Mouse (Mus musculus) liver, embryonic 12.5 days (tissue): ENCODE data around the gene Ip6k3. TPM values are rescaled to one million over a fixed set of nuclear protein-coding genes. Genes with fewer than 3 reads are reported as not detected.

Experiments
- ATAC-seq: fragments of 200-750 bp; cut with Nextera tagmentation; 2 replicates; pipeline ENCODE4 v1.8.0; 2017; ENCODE audit warnings: moderate number of reproducible peaks, mild to moderate bottlenecking, moderate library complexity
- H3K27ac ChIP-seq: fragments of 300-500 bp; sonication (generic); 2 replicates; pipeline ENCODE4 v1.5.1; 2016; ENCODE audit warnings: mild to moderate bottlenecking
- H3K27me3 ChIP-seq: fragments of 300-500 bp; sonication (generic); replicated peaks from 2 replicates; pipeline ENCODE4 v1.6.1; 2016; ENCODE audit warnings: mild to moderate bottlenecking, moderate library complexity
- H3K36me3 ChIP-seq: fragments of 300-500 bp; sonication (generic); 2 replicates; pipeline ENCODE4 v1.6.1; 2016; ENCODE audit warnings: mild to moderate bottlenecking, moderate library complexity
- H3K4me1 ChIP-seq: fragments of 300-500 bp; sonication (generic); 2 replicates; pipeline ENCODE4 v1.6.1; 2016
- H3K4me2 ChIP-seq: fragments of 300-500 bp; sonication (generic); 2 replicates; pipeline ENCODE4 v1.6.1; 2016; ENCODE audit warnings: mild to moderate bottlenecking, moderate library complexity
- H3K4me3 ChIP-seq: fragments of 300-500 bp; sonication (generic); 2 replicates; pipeline ENCODE4 v1.5.1; 2016; ENCODE audit warnings: mild to moderate bottlenecking, moderate library complexity
- H3K9ac ChIP-seq: fragments of 300-500 bp; sonication (generic); 2 replicates; pipeline ENCODE4 v1.6.1; 2016; ENCODE audit warnings: mild to moderate bottlenecking, moderate library complexity
- H3K9me3 ChIP-seq: fragments of 300-500 bp; sonication (generic); replicated peaks from 2 replicates; pipeline ENCODE4 v1.6.1; 2016; ENCODE audit warnings: mild to moderate bottlenecking, moderate library complexity
- WGBS: fragments of 180-500 bp; shearing (Covaris S2); methylation state at CpG from one replicate; pipeline ENCODE4 v1.1.7; 2016; ENCODE audit not compliant: insufficient replicate concordance; 5-methylcytosine and 5-hydroxymethylcytosine counted together
- polyA plus RNA-seq: library from polyadenylated mRNA; unstranded; fragments of >200 nt; fragmentation: Nextera tagmentation; extraction: Ambion mirVana; gene quantifications from 2 replicates; pipeline ENCODE4 v1.2.1, GENCODE M21; 2016

Ip6k3 gene
- polyA plus RNA-seq, 1 experiment from 2014 or later: 0.13 TPM

DNA sequence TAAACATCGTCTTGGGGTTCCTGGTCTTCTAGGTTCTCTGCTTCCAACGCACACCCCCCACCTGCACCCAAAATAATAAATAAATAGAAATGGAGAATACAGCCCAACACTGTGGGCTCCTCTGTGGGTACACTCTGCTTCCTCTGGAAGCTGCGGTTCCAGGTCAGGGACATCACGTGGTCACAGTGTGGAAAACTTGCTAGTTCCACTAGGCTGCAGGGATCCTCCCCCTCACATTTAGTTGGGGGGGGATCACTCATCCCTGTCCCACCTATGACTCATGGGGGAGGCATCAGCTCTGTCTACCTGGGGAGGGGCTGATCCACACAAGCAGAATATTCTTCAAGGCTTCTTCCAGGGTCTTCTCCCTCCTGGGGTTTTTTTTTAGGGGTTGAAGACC, 23.4 kb downstream of the Ip6k3 start:
- Histone ChIP-seq H3K4me3 (no peak overlapping the region), H3K4me2 (no peak overlapping the region), H3K27ac (no peak overlapping the region), H3K9me3 (no peaks in the 10 kb centered on the region), H3K9ac (no peak overlapping the region), H3K4me1 (peaks cover 23% of the 10 kb centered on the region), H3K36me3 (no peaks in the 10 kb centered on the region), H3K27me3 (peaks cover 66% of the 10 kb centered on the region)
- ATAC-seq: no peak
- WGBS: 56% methylated on average over 4 of the region's 4 CpGs

DNA sequence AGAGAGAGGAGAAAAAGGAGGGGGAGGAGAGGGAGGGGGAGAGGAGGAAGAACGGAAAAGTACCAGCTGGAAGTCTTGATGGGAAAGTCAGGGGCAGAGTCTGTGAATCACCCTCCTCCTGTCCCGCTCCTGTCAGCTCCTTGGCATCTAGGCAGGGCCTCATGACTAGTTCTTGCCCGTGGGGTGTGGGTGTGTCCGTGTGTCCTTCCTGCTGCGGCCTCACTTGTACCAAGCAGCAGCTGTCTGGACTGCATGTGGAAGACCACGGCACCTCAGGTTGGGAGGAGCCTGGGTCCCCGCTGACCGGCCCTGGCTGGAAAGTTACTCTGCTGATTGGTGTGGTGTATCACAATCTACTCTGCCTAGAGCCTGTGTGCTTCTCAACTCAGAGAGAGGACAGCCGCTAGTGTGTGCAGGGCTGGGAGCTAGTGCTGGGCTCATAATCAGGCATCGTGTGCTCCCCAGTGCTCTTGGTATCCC, 25.6 kb downstream of the Ip6k3 start:
- 0 out of 2 replicates have a peak, but pooled peaks have one; percentile 27 for ATAC-seq
- WGBS: 48% methylated on average over 10 of the region's 10 CpGs
- Histone ChIP-seq H3K27me3 (peaks cover 68% of the 10 kb centered on the region), H3K9ac (no peak overlapping the region), H3K4me2 (no peak overlapping the region), H3K4me3 (no peak overlapping the region), H3K4me1 (peaks cover 21% of the 10 kb centered on the region), H3K36me3 (no peaks in the 10 kb centered on the region), H3K9me3 (no peaks in the 10 kb centered on the region), H3K27ac (no peak overlapping the region)

DNA sequence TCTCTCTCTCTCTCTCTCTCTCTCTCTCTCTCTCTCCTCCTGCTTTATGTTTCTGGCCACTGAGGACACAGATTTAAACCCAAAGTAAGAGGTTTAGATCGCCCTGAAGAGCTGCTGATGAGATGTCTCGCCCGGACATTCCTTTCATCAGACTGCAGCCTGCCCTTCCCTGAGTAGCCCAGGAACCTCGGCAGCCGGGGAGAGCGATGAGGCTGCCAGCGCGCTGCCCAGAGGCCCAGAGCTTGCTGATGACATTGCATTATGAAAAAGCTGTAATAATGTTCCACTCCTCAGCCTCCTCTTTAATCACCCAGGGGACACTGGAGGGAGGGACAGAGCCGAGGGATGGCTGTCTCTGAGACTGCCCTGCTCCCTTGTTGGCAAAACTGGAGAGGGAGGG, 27.3 kb downstream of the Ip6k3 start:
- H3K27me3 ChIP-seq: peaks cover 52% of the 10 kb centered on the region
- H3K4me3 ChIP-seq: no peak overlapping the region
- H3K4me2 ChIP-seq: no peak overlapping the region
- no peak for ATAC-seq
- H3K9me3 ChIP-seq: no peaks in the 10 kb centered on the region
- H3K9ac ChIP-seq: no peak overlapping the region
- no peak overlapping the region for H3K27ac ChIP-seq
- 61% methylated on average over 9 of the region's 9 CpGs for WGBS
- H3K36me3 ChIP-seq: no peaks in the 10 kb centered on the region
- peaks cover 13% of the 10 kb centered on the region for H3K4me1 ChIP-seq

DNA sequence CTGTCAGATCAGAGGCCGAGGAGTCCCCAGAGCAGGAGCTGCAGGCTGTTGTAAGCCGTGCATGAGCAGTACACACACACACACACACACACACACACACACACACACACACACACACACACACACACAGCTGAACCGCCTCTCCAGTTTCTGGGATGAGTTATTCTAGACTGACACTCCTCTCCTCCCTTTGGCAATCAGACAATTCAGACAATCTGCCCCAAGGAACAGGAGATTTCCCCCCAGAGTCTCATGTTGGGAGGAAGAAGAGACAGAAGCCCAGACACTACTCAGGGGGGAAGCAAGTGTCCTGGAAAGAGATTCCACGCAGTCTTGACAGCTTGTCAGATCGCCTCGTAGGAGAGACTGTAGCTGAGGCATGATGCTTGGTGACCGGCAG, 28.3 kb downstream of the Ip6k3 start:
- Histone ChIP-seq H3K9ac (no peak overlapping the region), H3K27me3 (peaks cover 44% of the 10 kb centered on the region), H3K36me3 (no peaks in the 10 kb centered on the region), H3K4me2 (no peak overlapping the region), H3K9me3 (no peaks in the 10 kb centered on the region), H3K4me1 (peaks cover 23% of the 10 kb centered on the region), H3K27ac (no peak overlapping the region), H3K4me3 (no peak overlapping the region)
- ATAC-seq: no peak
- WGBS: 55% methylated on average over 7 of the region's 7 CpGs

DNA sequence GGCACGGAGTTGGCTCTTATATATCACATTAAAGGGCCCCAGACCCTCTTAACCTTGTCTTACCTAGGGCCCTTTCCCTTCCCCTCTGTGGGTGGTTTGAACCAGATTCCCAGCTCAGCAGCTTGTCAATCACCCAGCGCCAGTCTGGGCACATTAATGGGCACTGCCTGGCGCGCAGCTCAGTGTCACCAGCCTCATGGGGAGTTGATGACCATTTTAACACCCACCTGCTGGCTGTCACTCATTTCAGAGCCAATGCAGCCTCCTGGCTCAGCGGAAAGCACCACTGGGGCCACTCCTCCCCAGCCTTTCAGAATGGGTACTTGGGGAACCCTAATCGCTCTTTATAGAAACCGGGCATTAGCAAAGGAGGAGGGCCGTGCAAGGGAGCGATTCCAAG, 29.2 kb downstream of the Ip6k3 start:
- H3K36me3 ChIP-seq: no peaks in the 10 kb centered on the region
- H3K4me3 ChIP-seq: no peak overlapping the region
- H3K9me3 ChIP-seq: no peaks in the 10 kb centered on the region
- WGBS: 75% methylated on average over 9 of the region's 9 CpGs
- ATAC-seq: no peak
- H3K4me1 ChIP-seq: peaks cover 28% of the 10 kb centered on the region
- H3K27me3 ChIP-seq: peaks cover 39% of the 10 kb centered on the region
- no peak overlapping the region for H3K9ac ChIP-seq
- no peak overlapping the region for H3K4me2 ChIP-seq
- no peak overlapping the region for H3K27ac ChIP-seq

DNA sequence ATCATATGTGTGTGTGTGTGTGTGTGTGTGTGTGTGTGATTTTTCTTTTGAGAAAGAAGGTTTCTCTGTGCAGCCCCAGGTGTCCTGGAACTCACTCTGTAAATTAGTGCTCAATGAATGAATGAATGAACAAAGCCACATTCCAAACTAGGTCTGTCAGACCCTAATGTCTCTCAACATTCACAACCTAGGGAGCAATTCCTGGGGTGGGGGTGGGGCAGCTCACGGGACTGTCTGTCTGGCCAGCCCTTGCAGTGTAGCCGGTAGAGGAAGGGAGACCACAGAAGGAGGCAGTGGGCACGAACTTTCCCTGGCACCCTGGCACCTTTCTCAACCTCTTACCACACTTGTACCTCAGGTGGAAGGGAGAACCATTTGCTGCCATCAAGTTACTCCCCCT, 32.9 kb downstream of the Ip6k3 start:
- H3K4me1 ChIP-seq: peaks cover 59% of the 10 kb centered on the region

DNA sequence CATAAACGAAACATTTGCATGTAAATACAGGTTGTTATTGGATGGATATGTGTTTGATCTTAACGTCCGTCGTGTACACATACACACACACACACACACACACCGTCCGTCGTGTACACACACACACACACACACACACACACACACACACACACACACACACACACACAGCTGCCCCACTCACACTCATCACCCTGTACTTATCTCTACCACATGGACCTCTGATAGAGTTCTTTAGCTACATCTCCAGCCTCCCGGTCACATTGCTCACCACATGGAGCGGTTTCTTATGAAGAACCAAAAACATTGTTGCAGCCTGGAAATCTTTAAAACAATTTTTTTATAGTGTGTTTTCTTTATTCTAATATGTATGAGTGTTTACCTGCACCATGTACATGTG, 33.4 kb downstream of the Ip6k3 start:
- Histone ChIP-seq H3K9ac (peak overlapping the region; percentile 73; the same call in 1 of the 2 replicates), H3K27me3 (peaks cover 4% of the 10 kb centered on the region; the same call in 1 of the 2 replicates), H3K27ac (peak overlapping the region; percentile 76), H3K4me2 (peak overlapping the region; percentile 68), H3K9me3 (no peaks in the 10 kb centered on the region), H3K36me3 (peaks cover 14% of the 10 kb centered on the region), H3K4me1 (peaks cover 59% of the 10 kb centered on the region), H3K4me3 (peak overlapping the region; percentile 73)
- 15% methylated on average over 9 of the region's 9 CpGs for WGBS
- ATAC-seq: peak; percentile 67

More for the DNA sequence above, 32.9 kb downstream of the Ip6k3 start:
- Histone ChIP-seq H3K4me2 (no peak overlapping the region), H3K4me3 (no peak overlapping the region), H3K9ac (no peak overlapping the region), H3K27me3 (peaks cover 9% of the 10 kb centered on the region; the same call in 1 of the 2 replicates), H3K36me3 (peaks cover 9% of the 10 kb centered on the region; the same call in 1 of the 2 replicates), H3K9me3 (no peaks in the 10 kb centered on the region), H3K27ac (no peak overlapping the region)
- 18% methylated on average over 3 of the region's 3 CpGs for WGBS
- ATAC-seq: no peak

DNA sequence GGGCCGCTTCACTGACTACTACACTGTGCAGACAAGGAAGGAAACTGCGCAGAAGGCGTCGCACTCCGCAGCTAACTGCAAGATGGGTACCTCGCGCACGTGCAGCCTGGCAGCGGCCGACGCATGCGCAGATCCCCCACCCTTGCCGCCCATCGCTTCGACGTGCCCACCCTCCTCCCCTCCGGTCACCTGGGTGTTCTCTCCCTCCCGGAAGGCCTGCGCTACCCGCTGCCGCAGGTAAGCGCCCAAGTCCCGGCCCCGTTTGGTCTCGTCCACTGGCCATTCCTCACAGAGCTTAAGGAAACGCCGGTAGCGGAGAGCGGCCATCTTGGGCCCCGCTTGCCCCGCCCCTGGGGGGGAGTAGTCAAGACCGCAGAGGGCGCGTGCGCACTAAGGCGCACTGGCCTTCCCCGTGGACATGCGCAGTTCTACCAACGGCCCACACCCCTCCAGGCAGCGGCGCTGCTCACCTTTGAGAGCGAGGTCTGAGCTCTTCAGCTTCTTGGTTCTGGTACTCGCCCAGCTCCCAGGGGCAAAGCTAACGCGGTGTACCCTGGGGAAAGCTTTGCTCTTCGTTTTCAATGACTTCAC, 33.9 kb downstream of the Ip6k3 start, which contains the start of gene Uqcc2:
Uqcc2 (minus strand) TSS at position 366 of the 591 bp plus-strand sequence.
- peak within 1 kb of the TSS; percentile 73 for H3K9ac ChIP-seq
- H3K27me3 ChIP-seq: no peaks in the 10 kb centered on the region
- peak; percentile 94 for ATAC-seq
- peak within 1 kb of the TSS; percentile 73 for H3K4me3 ChIP-seq
- peaks cover 19% of the 10 kb centered on the region for H3K36me3 ChIP-seq
- H3K27ac ChIP-seq: peak within 1 kb of the TSS; percentile 76
- H3K9me3 ChIP-seq: no peaks in the 10 kb centered on the region
- WGBS: 1% methylated on average over 46 of the region's 46 CpGs
- peak within 1 kb of the TSS; percentile 68 for H3K4me2 ChIP-seq
- H3K4me1 ChIP-seq: peaks cover 59% of the 10 kb centered on the region

DNA sequence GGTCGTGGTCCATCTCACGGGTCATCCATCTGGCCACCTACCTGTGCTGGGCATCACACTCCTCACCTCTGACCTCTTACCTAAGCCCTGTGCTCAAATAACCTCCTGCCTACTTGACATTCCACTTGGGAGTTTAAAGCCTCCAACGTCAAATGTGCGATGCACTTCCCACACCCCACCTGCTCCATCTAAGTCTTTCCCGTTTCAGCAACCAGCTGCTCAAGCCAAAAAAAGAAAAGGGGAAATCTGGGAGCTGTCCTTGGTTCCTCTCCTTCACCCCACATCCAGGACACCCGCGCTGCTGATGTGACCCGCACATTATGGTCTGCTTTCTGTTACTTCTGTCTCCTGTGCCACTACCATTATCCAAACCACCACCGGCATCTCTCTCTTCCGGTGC, 35.4 kb downstream of the Ip6k3 start:
- Histone ChIP-seq H3K27ac (no peak overlapping the region), H3K9ac (no peak overlapping the region), H3K36me3 (peaks cover 29% of the 10 kb centered on the region), H3K9me3 (no peaks in the 10 kb centered on the region), H3K4me2 (no peak overlapping the region), H3K4me1 (peaks cover 62% of the 10 kb centered on the region), H3K27me3 (no peaks in the 10 kb centered on the region), H3K4me3 (no peak overlapping the region)
- WGBS: 84% methylated on average over 10 of the region's 10 CpGs
- no peak for ATAC-seq

DNA sequence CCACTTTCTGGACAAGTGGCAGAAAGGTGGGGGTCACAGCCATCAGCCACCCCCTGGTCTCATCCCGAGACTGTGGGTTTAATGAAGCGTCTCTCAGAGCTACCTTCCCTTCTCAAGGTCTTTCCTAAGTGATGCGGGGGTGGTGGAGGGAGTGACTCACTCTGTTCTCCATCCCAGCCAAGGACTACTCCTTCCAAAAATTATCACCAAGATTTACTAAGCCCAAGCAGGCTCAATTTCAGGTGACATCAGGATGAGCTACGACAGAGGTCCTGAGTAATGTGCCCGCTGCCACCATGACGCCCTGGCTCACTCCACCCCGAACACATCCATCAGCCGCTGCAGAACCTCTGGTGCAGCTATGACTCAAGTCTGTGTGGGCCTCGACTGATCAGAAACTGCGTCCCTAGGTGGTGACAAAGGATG, 36.3 kb downstream of the Ip6k3 start:
- WGBS: 82% methylated on average over 10 of the region's 10 CpGs
- Histone ChIP-seq H3K9ac (no peak overlapping the region), H3K4me1 (peaks cover 64% of the 10 kb centered on the region), H3K9me3 (no peaks in the 10 kb centered on the region), H3K4me2 (no peak overlapping the region), H3K36me3 (peaks cover 30% of the 10 kb centered on the region), H3K27me3 (no peaks in the 10 kb centered on the region), H3K4me3 (no peak overlapping the region), H3K27ac (no peak overlapping the region)
- ATAC-seq: no peak

DNA sequence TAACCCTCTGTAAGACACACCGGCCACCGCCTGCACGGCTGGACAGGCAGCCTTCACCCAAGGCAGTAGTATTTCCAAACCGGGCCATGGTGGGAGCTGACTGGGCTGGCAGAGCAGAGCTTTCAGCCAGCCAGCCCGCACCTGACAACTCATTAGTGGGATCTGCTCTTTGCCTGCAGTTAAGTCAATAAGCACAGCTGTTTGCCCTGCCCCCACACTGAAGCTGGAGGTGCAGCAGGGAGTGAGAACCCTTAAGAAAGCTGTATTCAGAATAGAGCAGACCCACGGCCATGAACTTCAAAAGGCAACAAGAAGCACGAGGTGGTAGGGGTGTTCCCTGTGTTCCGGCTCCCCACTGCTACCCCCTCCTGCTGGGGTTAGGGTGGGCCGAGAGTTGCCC, 37.3 kb downstream of the Ip6k3 start:
- Histone ChIP-seq H3K27ac (no peak overlapping the region; the same call in 1 of the 2 replicates), H3K9ac (no peak overlapping the region), H3K36me3 (peaks cover 40% of the 10 kb centered on the region), H3K9me3 (no peaks in the 10 kb centered on the region), H3K4me1 (peaks cover 61% of the 10 kb centered on the region), H3K4me2 (peak overlapping the region; percentile 19; the same call in 1 of the 2 replicates), H3K27me3 (no peaks in the 10 kb centered on the region), H3K4me3 (no peak overlapping the region)
- WGBS: 68% methylated on average over 9 of the region's 9 CpGs
- ATAC-seq: no peak

DNA sequence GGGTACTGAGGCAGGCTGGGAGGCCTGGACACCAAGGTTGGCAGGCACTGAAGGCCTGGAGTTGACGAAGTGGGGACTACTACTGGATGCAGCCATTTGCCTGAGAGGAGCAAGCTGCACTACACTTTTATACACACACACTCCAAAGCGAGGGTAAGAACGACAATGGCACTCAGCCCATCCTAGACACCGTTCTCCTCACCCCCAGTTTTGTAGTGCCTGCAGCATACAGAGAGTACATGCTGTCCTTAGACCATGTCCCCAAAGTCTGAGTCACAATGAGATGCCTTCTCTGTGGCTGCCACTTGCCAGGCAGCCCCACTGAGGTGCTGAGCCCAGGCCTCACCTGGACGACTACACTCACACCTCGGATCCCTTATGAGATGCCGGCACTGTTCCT, 37.8 kb downstream of the Ip6k3 start:
- peaks cover 44% of the 10 kb centered on the region for H3K36me3 ChIP-seq
- H3K9ac ChIP-seq: no peak overlapping the region
- H3K4me3 ChIP-seq: no peak overlapping the region
- H3K27ac ChIP-seq: no peak overlapping the region
- WGBS: 83% methylated on average over 7 of the region's 7 CpGs
- H3K9me3 ChIP-seq: no peaks in the 10 kb centered on the region
- no peaks in the 10 kb centered on the region for H3K27me3 ChIP-seq
- H3K4me2 ChIP-seq: peak overlapping the region; percentile 19; the same call in 1 of the 2 replicates
- ATAC-seq: no peak
- peaks cover 61% of the 10 kb centered on the region for H3K4me1 ChIP-seq
